Mouse (Mus musculus): ENCODE results near the gene Senp7. TPM values are rescaled to one million over a fixed set of nuclear protein-coding genes. Genes with fewer than 3 reads are reported as not detected.
"Not testable (repeated sequence)": the region's sequence is repeated elsewhere in the genome, so short reads cannot be mapped to it uniquely, and the experiment has no call there.

Senp7 gene
- polyA plus RNA-seq, 1 experiment from 2014 or later: 26.2 TPM

GRCm38 (mm10) chr16:56096401-56097018 lies 48.4 kb downstream of the Senp7 start:
- not testable (repeated sequence) for H3K27ac ChIP-seq; H3K4me2 ChIP-seq; H3K4me1 ChIP-seq; H3K4me3 ChIP-seq; ATAC-seq (ENCODE audit: borderline replicate concordance, extremely low read depth, low FRiP score, low TSS enrichment); H3K9me3 ChIP-seq; H3K9ac ChIP-seq; H3K27me3 ChIP-seq
- H3K36me3 ChIP-seq: peaks cover 32% of the 10 kb centered on the region

- Histone ChIP-seq H3K9ac (no peak overlapping the region), H3K9me3 (no peaks in the 10 kb centered on the region), H3K4me1 (peaks cover 2% of the 10 kb centered on the region; the same call in 1 of the 2 replicates), H3K27ac (peak overlapping the region; percentile 38; the same call in 1 of the 2 replicates), H3K36me3 (peaks cover 9% of the 10 kb centered on the region), H3K27me3 (no peaks in the 10 kb centered on the region), H3K4me2 (no peak overlapping the region), H3K4me3 (no peak overlapping the region)
- WGBS: 62% methylated on average over 3 of the region's 3 CpGs
- ATAC-seq (ENCODE audit: borderline replicate concordance, extremely low read depth, low FRiP score, low TSS enrichment): peak; percentile 42; the same call in 1 of the 2 replicates
These were observed 67.6 kb downstream of the Senp7 start for GRCm38 (mm10) chr16:56115706-56116105.

GRCm38 (mm10) chr16:56116155-56116554 lies 68.0 kb downstream of the Senp7 start:
- H3K27me3 ChIP-seq: no peaks in the 10 kb centered on the region

GRCm38 (mm10) chr16:56117327-56118180 lies 69.4 kb downstream of the Senp7 start:
- H3K27me3 ChIP-seq: no peaks in the 10 kb centered on the region
- no peak overlapping the region for H3K9ac ChIP-seq
- 90% methylated on average over 10 of the region's 10 CpGs for WGBS
- peaks cover 2% of the 10 kb centered on the region; the same call in 1 of the 2 replicates for H3K4me1 ChIP-seq
- no peak overlapping the region for H3K27ac ChIP-seq
- H3K4me3 ChIP-seq: no peak overlapping the region
- H3K9me3 ChIP-seq: no peaks in the 10 kb centered on the region
- H3K36me3 ChIP-seq: peaks cover 9% of the 10 kb centered on the region
- ATAC-seq (ENCODE audit: borderline replicate concordance, extremely low read depth, low FRiP score, low TSS enrichment): no peak
- H3K4me2 ChIP-seq: no peak overlapping the region

More at GRCm38 (mm10) chr16:56116155-56116554, 68.0 kb downstream of the Senp7 start:
- Histone ChIP-seq H3K9me3 (no peaks in the 10 kb centered on the region), H3K4me1 (peaks cover 2% of the 10 kb centered on the region; the same call in 1 of the 2 replicates), H3K4me3 (no peak overlapping the region), H3K36me3 (peaks cover 9% of the 10 kb centered on the region), H3K27ac (peak overlapping the region; percentile 38; the same call in 1 of the 2 replicates), H3K4me2 (no peak overlapping the region), H3K9ac (no peak overlapping the region)
- WGBS: 70% methylated on average over 5 of the region's 5 CpGs
- no peak for ATAC-seq (ENCODE audit: borderline replicate concordance, extremely low read depth, low FRiP score, low TSS enrichment)

GRCm38 (mm10) chr16:56122517-56122916 lies 74.4 kb downstream of the Senp7 start:
- Histone ChIP-seq H3K9me3 (no peaks in the 10 kb centered on the region), H3K9ac (no peak overlapping the region), H3K36me3 (0 out of 2 replicates have a peak, but pooled peaks cover 14% of the 10 kb centered on the region), H3K27ac (no peak overlapping the region), H3K4me3 (no peak overlapping the region), H3K4me2 (no peak overlapping the region), H3K27me3 (no peaks in the 10 kb centered on the region), H3K4me1 (no peaks in the 10 kb centered on the region)
- 85% methylated on average over 5 of the region's 5 CpGs for WGBS
- no peak for ATAC-seq (ENCODE audit: borderline replicate concordance, extremely low read depth, low FRiP score, low TSS enrichment)

- Histone ChIP-seq H3K4me3 (no peak overlapping the region), H3K36me3 (0 out of 2 replicates have a peak, but pooled peaks cover 16% of the 10 kb centered on the region), H3K9ac (no peak overlapping the region), H3K4me1 (no peaks in the 10 kb centered on the region), H3K4me2 (no peak overlapping the region), H3K9me3 (no peaks in the 10 kb centered on the region), H3K27me3 (no peaks in the 10 kb centered on the region), H3K27ac (no peak overlapping the region)
- WGBS: 89% methylated on average over 3 of the region's 3 CpGs
- ATAC-seq (ENCODE audit: borderline replicate concordance, extremely low read depth, low FRiP score, low TSS enrichment): no peak
These were observed 75.9 kb downstream of the Senp7 start for GRCm38 (mm10) chr16:56124045-56124444.

GRCm38 (mm10) chr16:56131666-56132065 lies 83.5 kb downstream of the Senp7 start:
- Histone ChIP-seq H3K4me3 (no peak overlapping the region), H3K9ac (no peak overlapping the region), H3K36me3 (0 out of 2 replicates have a peak, but pooled peaks cover 9% of the 10 kb centered on the region), H3K9me3 (no peaks in the 10 kb centered on the region), H3K27me3 (no peaks in the 10 kb centered on the region), H3K4me2 (no peak overlapping the region), H3K27ac (no peak overlapping the region), H3K4me1 (peaks cover 7% of the 10 kb centered on the region; the same call in 1 of the 2 replicates)
- 38% methylated on average over 3 of the region's 3 CpGs for WGBS
- no peak for ATAC-seq (ENCODE audit: borderline replicate concordance, extremely low read depth, low FRiP score, low TSS enrichment)

- Histone ChIP-seq H3K36me3 (0 out of 2 replicates have a peak, but pooled peaks cover 3% of the 10 kb centered on the region), H3K4me2 (no peak overlapping the region), H3K4me3 (no peak overlapping the region), H3K9ac (no peak overlapping the region), H3K27me3 (no peaks in the 10 kb centered on the region), H3K27ac (no peak overlapping the region), H3K4me1 (peaks cover 7% of the 10 kb centered on the region; the same call in 1 of the 2 replicates), H3K9me3 (no peaks in the 10 kb centered on the region)
- 33% methylated on average over 4 of the region's 4 CpGs for WGBS
- no peak for ATAC-seq (ENCODE audit: borderline replicate concordance, extremely low read depth, low FRiP score, low TSS enrichment)
These were observed 86.0 kb downstream of the Senp7 start for GRCm38 (mm10) chr16:56134149-56134548.

GRCm38 (mm10) chr16:56137672-56138071 lies 89.5 kb downstream of the Senp7 start:
- not testable (repeated sequence) for H3K9ac ChIP-seq; H3K27ac ChIP-seq; H3K4me2 ChIP-seq; H3K9me3 ChIP-seq; ATAC-seq (ENCODE audit: borderline replicate concordance, extremely low read depth, low FRiP score, low TSS enrichment); H3K36me3 ChIP-seq; H3K4me3 ChIP-seq; H3K4me1 ChIP-seq; H3K27me3 ChIP-seq
- WGBS: 86% methylated on average over 5 of the region's 5 CpGs

- H3K9ac ChIP-seq: no peak overlapping the region
These were observed 91.8 kb downstream of the Senp7 start for GRCm38 (mm10) chr16:56139921-56140320.

GRCm38 (mm10) chr16:56144876-56145555 lies 96.9 kb downstream of the Senp7 start:
- no peaks in the 10 kb centered on the region for H3K36me3 ChIP-seq
- H3K27ac ChIP-seq: no peak overlapping the region
- no peaks in the 10 kb centered on the region for H3K27me3 ChIP-seq
- H3K4me2 ChIP-seq: no peak overlapping the region
- H3K9me3 ChIP-seq: no peaks in the 10 kb centered on the region
- H3K4me1 ChIP-seq: no peaks in the 10 kb centered on the region
- 96% methylated on average over 17 of the region's 17 CpGs for WGBS
- ATAC-seq (ENCODE audit: borderline replicate concordance, extremely low read depth, low FRiP score, low TSS enrichment): no peak
- H3K4me3 ChIP-seq: no peak overlapping the region
- H3K9ac ChIP-seq: no peak overlapping the region

More at GRCm38 (mm10) chr16:56139921-56140320, 91.8 kb downstream of the Senp7 start:
- Histone ChIP-seq H3K27ac (no peak overlapping the region), H3K27me3 (no peaks in the 10 kb centered on the region), H3K9me3 (no peaks in the 10 kb centered on the region), H3K4me1 (no peaks in the 10 kb centered on the region), H3K36me3 (0 out of 2 replicates have a peak, but pooled peaks cover 3% of the 10 kb centered on the region), H3K4me3 (no peak overlapping the region), H3K4me2 (no peak overlapping the region)
- ATAC-seq (ENCODE audit: borderline replicate concordance, extremely low read depth, low FRiP score, low TSS enrichment): no peak
- 75% methylated on average over 3 of the region's 3 CpGs for whole genome bisulfite sequencing

Data from lung, embryonic 15.5 days (tissue).